Mouse (Mus musculus) heart, adult 11 months (tissue): Measurements from ENCODE around the gene Ms4a6c.
"Not testable (repeated sequence)": the region's sequence is repeated elsewhere in the genome, so short reads cannot be mapped to it uniquely, and the experiment has no call there.

Source experiments
- DNase-seq: peaks from one replicate; pipeline ENCODE4 v3.0.0; 2022

Gene Ms4a6c

DNA sequence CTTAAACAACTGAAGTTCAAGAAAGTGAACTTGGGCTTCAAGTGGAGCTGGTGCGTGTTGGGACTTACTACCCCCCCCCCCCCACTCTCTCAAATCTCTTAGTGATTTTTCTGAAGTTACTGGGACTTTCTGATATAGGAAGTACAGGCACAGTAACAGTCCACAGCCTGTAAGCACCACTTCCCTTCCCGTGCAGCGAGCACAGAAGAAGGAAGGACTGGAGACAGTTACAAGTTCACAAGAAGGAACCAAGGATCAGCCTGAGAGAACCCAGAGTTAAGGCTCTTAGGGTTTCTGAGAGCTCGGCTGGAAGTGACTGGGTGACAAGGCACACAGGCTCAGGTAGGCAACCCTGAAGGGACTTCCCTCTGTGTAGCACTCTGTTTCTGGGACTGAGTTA, at the start of gene Ms4a6c:
Ms4a6c (plus strand) TSS at position 152 of the 400 bp plus-strand sequence.
- peak; percentile 95 for DNase-seq

GRCm38 (mm10) chr19:11431209-11431608, 38.0 kb upstream of the Ms4a6c start:
- DNase-seq, result peak; percentile 89

- DNase-seq, result no peak
Measured at GRCm38 (mm10) chr19:11435058-11435834, 33.9 kb upstream of the Ms4a6c start.

DNA sequence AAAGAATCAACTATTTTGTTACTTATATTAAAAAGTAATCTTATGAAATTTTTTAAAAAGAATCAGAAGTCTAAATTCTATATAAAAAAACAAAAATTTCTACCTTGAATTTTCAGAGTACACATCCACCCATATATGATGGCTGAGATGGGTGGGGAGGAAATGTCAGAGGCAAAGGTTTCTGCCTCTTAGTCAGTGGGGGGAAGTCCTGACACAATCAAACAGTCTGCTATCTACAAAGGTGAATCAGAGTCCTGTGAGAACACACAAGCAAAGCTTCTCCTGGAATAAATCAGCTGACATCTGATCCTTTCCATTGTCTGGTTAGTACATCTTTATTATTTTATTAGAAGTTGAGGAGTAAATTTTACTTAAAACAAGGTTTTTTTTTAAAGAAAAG, 25.8 kb upstream of the Ms4a6c start, which contains the start of gene Ms4a4b:
Ms4a4b (plus strand) TSS at position 216 of the 400 bp plus-strand sequence.
- DNase-seq, result no peak

- DNase-seq, result no peak
Measured at GRCm38 (mm10) chr19:11443964-11444363, 25.2 kb upstream of the Ms4a6c start.

DNA sequence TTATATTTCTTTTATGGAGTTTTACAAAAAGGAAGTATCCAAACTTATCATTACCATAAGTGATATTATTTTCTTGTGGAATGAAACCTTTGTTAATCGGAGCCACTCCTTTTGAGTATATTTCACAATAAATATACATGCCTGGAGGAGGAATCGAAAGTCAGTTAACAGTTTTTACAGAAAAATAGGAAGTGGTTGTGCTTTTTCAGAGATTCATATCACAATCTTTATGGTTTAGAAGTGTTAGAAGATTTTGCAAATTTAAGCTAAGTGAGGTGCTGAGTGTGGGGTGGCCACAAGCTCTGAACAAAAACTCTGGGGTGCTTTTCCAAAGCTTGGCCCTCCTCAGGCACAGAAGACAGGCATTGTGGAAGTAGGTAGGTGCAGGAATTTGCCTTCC, 21.9 kb upstream of the Ms4a6c start:
- no peak for DNase-seq

GRCm38 (mm10) chr19:11459041-11459440, 10.1 kb upstream of the Ms4a6c start:
- not testable (repeated sequence) for DNase-seq

GRCm38 (mm10) chr19:11464795-11465194, 4.4 kb upstream of the Ms4a6c start:
- peak; percentile 97 for DNase-seq

- no peak for DNase-seq
Measured at GRCm38 (mm10) chr19:11466471-11466870, 2.7 kb upstream of the Ms4a6c start.

GRCm38 (mm10) chr19:11468361-11468760, 805 bp upstream of the Ms4a6c start:
- peak; percentile 96 for DNase-seq

GRCm38 (mm10) chr19:11479714-11480113, 10.5 kb downstream of the Ms4a6c start:
- no peak for DNase-seq

- DNase-seq, result no peak
Measured at GRCm38 (mm10) chr19:11482684-11483083, 13.5 kb downstream of the Ms4a6c start.

DNA sequence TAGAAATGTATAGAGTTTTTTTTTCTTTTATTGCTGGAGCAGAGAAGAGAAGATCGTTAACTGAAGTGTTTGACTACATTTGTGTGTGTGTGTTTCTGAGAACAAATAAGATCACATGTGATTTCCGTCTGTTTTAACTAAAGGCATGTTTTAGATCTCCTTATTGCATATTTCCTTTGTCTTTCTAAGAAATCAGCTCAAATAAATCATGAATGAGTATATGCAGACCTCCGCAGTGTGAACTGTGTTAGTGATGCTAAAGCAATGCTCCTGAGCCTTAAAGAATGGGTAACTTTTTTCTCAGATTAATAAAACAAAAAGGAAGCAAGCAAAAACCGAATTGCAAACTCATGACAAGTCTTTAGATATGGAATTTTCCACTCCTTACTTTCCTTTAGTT, 14.8 kb downstream of the Ms4a6c start:
- DNase-seq, result no peak

DNA sequence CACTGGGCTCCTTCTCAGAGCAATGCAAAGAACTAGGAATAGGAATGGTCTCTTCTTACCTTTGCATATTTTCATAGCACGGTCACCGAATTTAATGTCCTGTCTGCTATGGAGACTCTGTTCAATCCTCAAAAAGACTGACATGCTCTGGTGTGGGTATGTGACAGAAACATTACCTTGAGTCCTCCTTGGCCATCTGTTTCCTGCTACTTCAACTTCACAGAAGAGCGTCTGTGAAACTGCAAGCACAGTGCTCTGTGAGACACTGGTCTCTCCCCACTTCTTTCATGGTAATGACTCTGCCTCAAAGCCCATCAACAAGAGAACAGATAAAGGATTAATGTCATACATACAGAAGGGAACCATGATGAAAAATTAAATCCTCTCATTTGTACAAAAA, 15.2 kb downstream of the Ms4a6c start:
- DNase-seq, result peak; percentile 80

DNA sequence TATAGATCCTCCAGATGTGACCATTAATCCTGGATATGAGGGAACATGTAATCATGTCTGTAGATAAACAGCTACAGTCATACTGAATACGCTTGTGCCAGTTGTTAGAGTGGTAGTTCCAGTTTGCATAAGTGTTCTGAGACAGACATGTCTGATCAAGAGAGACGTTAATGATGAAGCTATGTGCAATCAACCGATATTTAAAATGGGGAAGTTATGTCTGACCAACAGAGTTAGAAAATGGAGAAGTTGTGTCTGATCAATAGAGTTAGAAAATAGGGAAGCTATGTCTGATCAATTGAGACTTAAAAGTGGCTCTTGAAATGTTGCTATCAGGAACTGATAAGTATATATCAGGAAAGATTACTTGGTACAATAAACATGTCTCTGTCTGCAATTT, 16.1 kb downstream of the Ms4a6c start:
- DNase-seq, result no peak

GRCm38 (mm10) chr19:11485746-11486145, 16.6 kb downstream of the Ms4a6c start, which contains the start of gene Gm8369:
TSS of gene Gm8369 (plus strand) at chr19:11485938.
- no peak for DNase-seq

DNA sequence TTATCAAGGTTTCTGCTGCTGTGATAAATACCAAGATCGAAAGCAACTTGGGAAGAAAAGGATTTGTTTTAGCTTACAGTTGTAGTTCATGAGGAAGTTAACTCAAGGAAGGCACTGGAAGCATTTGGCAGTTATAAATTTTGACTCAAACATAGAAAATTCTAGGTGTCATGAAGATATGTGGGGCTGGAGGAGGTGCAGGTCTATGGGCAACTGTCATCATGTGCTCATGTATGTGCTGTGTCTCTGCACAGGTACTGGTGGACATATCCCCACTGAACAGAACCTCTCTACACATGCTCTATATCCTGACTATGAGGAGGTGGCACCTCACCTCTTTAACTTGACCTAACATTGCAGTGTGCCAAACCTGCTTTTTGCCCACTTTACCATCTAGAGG, 17.4 kb downstream of the Ms4a6c start:
- DNase-seq, result no peak

- DNase-seq, result peak; percentile 83
Measured at GRCm38 (mm10) chr19:11491406-11492189, 22.4 kb downstream of the Ms4a6c start.

DNA sequence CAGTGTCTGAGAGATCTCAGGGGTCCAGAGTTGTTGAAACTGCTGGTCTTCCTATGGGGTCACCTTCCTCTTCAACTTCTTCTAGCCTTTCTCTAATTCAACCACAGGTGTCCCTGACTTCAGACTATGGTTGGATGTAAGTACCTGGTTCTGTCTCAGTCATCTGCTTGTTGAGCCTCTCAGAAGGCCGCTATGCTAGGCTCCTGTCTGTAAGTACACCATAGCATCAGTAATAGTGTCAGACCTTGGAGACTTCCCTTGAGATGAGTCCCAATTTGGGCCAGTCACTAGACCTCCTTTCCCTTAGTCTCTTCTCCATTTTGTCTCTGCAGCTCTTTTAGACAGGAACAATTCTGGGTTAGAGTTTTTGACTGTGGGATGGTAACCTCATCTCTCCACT, 23.5 kb downstream of the Ms4a6c start:
- DNase-seq, result peak; percentile 72

DNA sequence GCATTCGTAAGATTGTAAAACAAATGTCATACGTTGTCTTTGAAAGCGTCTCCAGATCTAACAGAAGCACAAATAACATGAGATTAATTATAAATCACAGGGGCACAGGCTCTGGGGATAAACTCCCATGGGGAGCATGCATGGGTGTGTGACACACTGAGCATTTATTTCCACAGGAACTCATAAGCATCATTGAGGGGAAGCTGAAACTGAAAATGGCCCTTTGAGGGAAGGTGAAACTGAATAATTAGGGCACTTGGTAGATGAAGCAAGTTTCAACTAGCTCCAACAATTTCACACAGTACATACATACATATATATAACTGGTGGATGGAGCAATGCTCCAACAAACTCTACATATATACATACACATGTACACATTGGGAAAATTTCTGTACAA, 25.4 kb downstream of the Ms4a6c start:
- DNase-seq, result peak; percentile 72

- DNase-seq, result no peak
Measured at GRCm38 (mm10) chr19:11496361-11496760, 27.2 kb downstream of the Ms4a6c start.

DNA sequence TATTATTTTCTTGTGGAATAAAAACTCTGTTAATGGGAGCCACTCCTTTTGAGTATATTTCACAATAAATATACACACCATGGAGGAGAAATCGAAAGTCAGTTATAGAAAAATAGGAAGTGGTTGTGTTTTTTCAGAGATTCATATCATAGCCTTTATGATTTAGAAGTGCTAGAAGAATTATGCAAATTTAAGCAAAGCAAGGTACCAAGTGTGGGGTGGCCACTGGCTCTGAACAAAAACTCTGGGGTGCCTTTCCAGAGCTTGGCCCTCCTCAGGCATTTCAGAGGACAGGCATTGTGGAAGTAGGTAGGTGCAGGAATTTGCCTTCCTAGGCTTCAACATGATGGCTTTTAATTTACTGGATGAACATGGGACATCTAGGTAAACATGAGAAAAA, 28.1 kb downstream of the Ms4a6c start:
- not testable (repeated sequence) for DNase-seq

- no peak for DNase-seq
Measured at GRCm38 (mm10) chr19:11500796-11501195, 31.6 kb downstream of the Ms4a6c start.

DNA sequence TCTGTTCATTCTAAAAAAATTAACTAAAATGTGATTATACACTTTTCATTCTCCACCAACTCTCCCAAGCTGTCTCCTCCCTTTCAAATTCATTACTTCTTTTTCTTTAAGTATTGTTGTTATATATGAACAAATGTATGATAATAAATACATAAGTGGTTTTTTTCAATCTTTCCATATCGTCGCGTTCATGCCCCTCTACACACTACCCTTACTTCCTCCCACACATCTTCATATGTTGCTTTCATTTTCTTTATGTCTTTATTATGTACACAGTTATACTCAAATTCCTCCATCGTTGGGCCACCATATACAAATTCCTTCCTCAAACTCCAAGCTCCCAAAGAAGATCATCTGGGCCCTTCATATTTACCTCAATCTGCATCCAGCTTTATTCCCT, 32.2 kb downstream of the Ms4a6c start:
- no peak for DNase-seq
